Mouse (Mus musculus) cerebellum, adult 2 months (tissue): ENCODE data around the gene BC049352.

Source experiments
- CTCF ChIP-seq: fragments of 200-500 bp; IDR thresholded peaks from 2 replicates; pipeline ENCODE4 v1.5.1; 2011; ENCODE audit warnings: low read depth, mild to moderate bottlenecking, control low read depth, low read length, moderate library complexity, borderline replicate concordance; ENCODE audit not compliant: insufficient read depth
- POLR2A ChIP-seq: fragments of 200-500 bp; IDR thresholded peaks from 2 replicates; pipeline ENCODE4 v1.6.1; 2011; ENCODE audit warnings: low read length, control low read depth, borderline replicate concordance; ENCODE audit not compliant: insufficient read depth

DNA sequence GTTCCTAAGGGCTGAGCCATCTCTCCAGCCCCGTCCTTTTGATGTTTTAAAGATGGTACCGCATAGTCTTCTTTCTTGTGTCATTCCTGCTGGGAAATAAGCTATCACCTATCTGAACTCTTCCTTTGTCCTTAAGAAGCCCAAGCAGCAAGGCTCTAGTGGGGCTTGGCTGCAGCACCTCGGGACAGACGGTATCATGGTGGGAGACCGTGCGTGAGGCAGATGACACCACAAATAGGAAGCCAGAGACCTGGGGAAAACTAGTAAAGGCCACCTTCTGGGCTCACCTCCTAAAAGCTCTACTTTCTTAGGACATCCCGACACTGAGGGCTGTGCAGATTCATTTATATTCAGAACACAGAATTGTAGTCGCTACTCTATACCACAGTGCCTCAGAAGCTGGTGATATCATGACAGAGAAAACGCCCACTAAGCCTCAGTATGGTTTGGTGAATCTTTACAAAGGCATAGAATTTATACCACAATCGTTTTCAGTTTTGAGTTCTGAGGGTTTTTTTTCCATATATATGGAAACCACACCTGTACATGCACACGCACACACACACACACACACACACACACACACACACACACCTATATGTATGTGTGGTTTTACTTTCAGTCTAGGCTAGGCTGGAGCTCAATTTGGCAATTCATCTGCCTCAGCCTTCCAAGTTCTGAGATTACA, 109.8 kb downstream of the BC049352 start:
- TF ChIP-seq CTCF = no peak
- no peak for TF ChIP-seq POLR2A
